Mouse (Mus musculus) spleen, adult 2 months (tissue): ENCODE data around the gene Kctd20.

Experiments used
- CTCF ChIP-seq: fragments of 200-500 bp; IDR thresholded peaks from 2 replicates; pipeline ENCODE4 v1.5.1; 2011; ENCODE audit warnings: mild to moderate bottlenecking, inconsistent platforms; ENCODE audit not compliant: insufficient read depth, insufficient read length, insufficient replicate concordance; ENCODE audit errors: extremely low read depth
- POLR2A ChIP-seq: fragments of 200-500 bp; IDR thresholded peaks from 2 replicates; pipeline ENCODE4 v1.6.1; 2011; ENCODE audit warnings: low read depth, low read length, inconsistent platforms

- TF ChIP-seq CTCF = no peak
- no peak for TF ChIP-seq POLR2A
Observed at GRCm38 (mm10) chr17:28988996-28989395, 37.2 kb downstream of the Kctd20 start.
